Mouse (Mus musculus) heart, embryonic 14.5 days (tissue): ENCODE measurements around the gene Ccnh. TPM values are rescaled to one million over a fixed set of nuclear protein-coding genes. Genes with fewer than 3 reads are reported as not detected.
"Not testable (repeated sequence)": the region's sequence is repeated elsewhere in the genome, so short reads cannot be mapped to it uniquely, and the experiment has no call there.

Experiments
- ATAC-seq: fragments of 200-750 bp; cut with Nextera tagmentation; 2 replicates; pipeline ENCODE4 v1.8.0; 2017; ENCODE audit warnings: low read depth, moderate TSS enrichment; ENCODE audit not compliant: insufficient number of reproducible peaks, insufficient read depth, low FRiP score
- H3K27ac ChIP-seq, 2 experiments: fragments of 200-500 bp in 1 of 2; fragments of 300-500 bp in 1 of 2; sonication (generic) in 1 of 2; replicated peaks in 1 of 2; 2 replicates each; pipeline ENCODE4 v1.5.1; 2012 to 2014; ENCODE audit warnings: low read depth in 2 of 2, low read length in 2 of 2, control low read depth in 1 of 2, mild to moderate bottlenecking in 1 of 2, mixed read lengths in 1 of 2; ENCODE audit not compliant: control insufficient read depth in 1 of 2, insufficient read depth in 1 of 2
- H3K27me3 ChIP-seq: fragments of 300-500 bp; sonication (generic); 2 replicates; pipeline ENCODE4 v1.6.1; 2014; ENCODE audit warnings: mild to moderate bottlenecking, low read length, control low read depth; ENCODE audit not compliant: control insufficient read depth, insufficient read depth
- H3K36me3 ChIP-seq: fragments of 300-500 bp; sonication (generic); 2 replicates; pipeline ENCODE4 v1.6.1; 2014; ENCODE audit warnings: mild to moderate bottlenecking, control low read depth, low read length, mixed read lengths; ENCODE audit not compliant: control insufficient read depth, insufficient read depth
- H3K4me1 ChIP-seq, 2 experiments: fragments of 200-500 bp in 1 of 2; fragments of 300-500 bp in 1 of 2; sonication (generic) in 1 of 2; 2 replicates each; pipeline ENCODE4 v1.6.1; 2012 to 2014; ENCODE audit warnings: low read length in 2 of 2, control low read depth in 1 of 2, mixed read lengths in 1 of 2; ENCODE audit not compliant: control insufficient read depth in 2 of 2, insufficient read depth in 2 of 2
- H3K4me2 ChIP-seq: fragments of 300-500 bp; sonication (generic); 2 replicates; pipeline ENCODE4 v1.6.1; 2014; ENCODE audit warnings: mild to moderate bottlenecking, low read length
- H3K4me3 ChIP-seq, 2 experiments: fragments of 200-500 bp in 1 of 2; fragments of 300-500 bp in 1 of 2; sonication (generic) in 1 of 2; 2 replicates each; pipeline ENCODE4 v1.5.1; 2012 to 2014; ENCODE audit warnings: low read length in 2 of 2, mild to moderate bottlenecking in 2 of 2, control low read depth in 1 of 2, low read depth in 1 of 2, moderate library complexity in 1 of 2; ENCODE audit not compliant: control insufficient read depth in 1 of 2, insufficient read depth in 1 of 2
- H3K9ac ChIP-seq: fragments of 300-500 bp; sonication (generic); 2 replicates; pipeline ENCODE4 v1.6.1; 2014; ENCODE audit warnings: mild to moderate bottlenecking, low read length
- H3K9me3 ChIP-seq: fragments of 300-500 bp; sonication (generic); 2 replicates; pipeline ENCODE4 v1.6.1; 2016; ENCODE audit warnings: low read length, control low read depth; ENCODE audit not compliant: control insufficient read depth
- WGBS: fragments of 180-500 bp; shearing (Covaris S2); extraction: QIAGEN DNeasy Blood & Tissue Kit; methylation state at CpG from one replicate; pipeline ENCODE4 v1.1.7; 2014; 5-methylcytosine and 5-hydroxymethylcytosine counted together
- polyA plus RNA-seq: library from polyadenylated mRNA; unstranded; fragments of >200 nt; fragmentation: Nextera tagmentation; extraction: Ambion mirVana; gene quantifications from 2 replicates; pipeline ENCODE4 v1.2.1, GENCODE M21; 2014

The Ccnh gene
- polyA plus RNA-seq, result 59.6 and 70.5 TPM in 2 replicates

DNA sequence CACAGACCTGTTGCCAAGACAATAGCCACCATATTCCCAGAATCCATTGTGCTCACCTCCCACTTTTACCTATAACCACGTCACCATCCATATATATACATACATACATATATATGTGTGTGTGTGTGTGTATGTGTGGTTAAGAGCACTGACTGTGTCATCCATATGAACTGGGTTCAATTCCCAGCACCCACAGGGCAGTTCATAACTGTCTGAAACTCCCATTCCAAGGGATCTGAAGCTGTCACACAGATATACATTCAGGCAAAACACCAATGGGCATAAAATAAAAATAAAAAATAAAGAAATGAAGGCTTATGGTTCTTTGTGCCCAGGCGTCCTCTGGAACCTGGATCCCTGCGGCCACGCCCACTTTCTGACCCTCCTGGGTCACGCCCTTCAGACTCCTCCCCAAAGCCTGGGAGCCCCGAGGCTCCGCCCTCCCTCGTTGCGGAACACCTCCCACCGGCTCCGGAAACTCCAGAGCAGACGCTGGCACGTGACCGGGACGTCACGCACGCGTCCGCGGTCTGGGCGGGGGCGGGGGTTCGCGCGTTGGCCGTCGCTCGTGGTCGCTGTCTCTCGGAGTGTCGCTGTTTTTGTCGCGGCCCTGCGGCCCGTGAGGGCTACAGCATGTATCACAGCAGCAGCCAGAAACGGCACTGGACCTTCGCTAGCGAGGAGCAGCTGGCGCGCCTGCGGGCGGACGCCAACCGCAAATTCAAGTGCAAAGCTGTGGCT lies at the start of gene Ccnh:
TSS of gene Ccnh (plus strand) at position 506 of the 741 bp plus-strand sequence.
- peak; percentile 98 for ATAC-seq
- Histone ChIP-seq H3K9me3 (no peaks in the 10 kb centered on the region), H3K4me1 (peaks cover 0 to 3% of the 10 kb centered on the region in 2 experiments; a peak in 1 of 4 replicates), H3K36me3 (peaks cover 24% of the 10 kb centered on the region), H3K27me3 (no peaks in the 10 kb centered on the region), H3K4me2 (peak within 1 kb of the TSS; percentile 86), H3K4me3 (peak within 1 kb of the TSS; percentile 87 to 96), H3K27ac (peak within 1 kb of the TSS; percentile 67 to 84), H3K9ac (peak within 1 kb of the TSS; percentile 90)
- WGBS, result 1% methylated on average over 44 of the region's 44 CpGs

GRCm38 (mm10) chr13:85143361-85143760 lies 45.8 kb upstream of the Ccnh start:
- H3K36me3 ChIP-seq, ATAC-seq, H3K4me1 ChIP-seq, H3K9me3 ChIP-seq, H3K4me3 ChIP-seq, H3K27ac ChIP-seq, H3K27me3 ChIP-seq, H3K4me2 ChIP-seq, H3K9ac ChIP-seq: not testable (repeated sequence)
- WGBS, result 89% methylated on average over 16 of the region's 16 CpGs

GRCm38 (mm10) chr13:85146471-85146870 lies 42.7 kb upstream of the Ccnh start:
- H3K4me2 ChIP-seq, result no peak overlapping the region
- no peak overlapping the region for H3K4me3 ChIP-seq
- H3K9ac ChIP-seq, result no peak overlapping the region
- H3K9me3 ChIP-seq, result no peaks in the 10 kb centered on the region
- no peaks in the 10 kb centered on the region for H3K36me3 ChIP-seq
- no peak overlapping the region for H3K27ac ChIP-seq
- no peak for ATAC-seq
- no peaks in the 10 kb centered on the region for H3K27me3 ChIP-seq
- no peaks in the 10 kb centered on the region for H3K4me1 ChIP-seq

GRCm38 (mm10) chr13:85154746-85155145 lies 34.5 kb upstream of the Ccnh start:
- H3K27ac ChIP-seq, result no peak overlapping the region
- no peaks in the 10 kb centered on the region for H3K27me3 ChIP-seq
- no peaks in the 10 kb centered on the region for H3K9me3 ChIP-seq
- WGBS, result 82% methylated on average over 6 of the region's 6 CpGs
- H3K4me2 ChIP-seq, result no peak overlapping the region
- H3K9ac ChIP-seq, result no peak overlapping the region
- ATAC-seq, result no peak
- H3K4me3 ChIP-seq, result no peak overlapping the region
- H3K4me1 ChIP-seq, result no peaks in the 10 kb centered on the region
- no peaks in the 10 kb centered on the region for H3K36me3 ChIP-seq

- H3K36me3 ChIP-seq, result no peaks in the 10 kb centered on the region
- no peak overlapping the region for H3K4me3 ChIP-seq
- 65% methylated on average over 2 of the region's 2 CpGs for WGBS
- no peak for ATAC-seq
- no peaks in the 10 kb centered on the region for H3K4me1 ChIP-seq
- no peak overlapping the region for H3K27ac ChIP-seq
- H3K9ac ChIP-seq, result no peak overlapping the region
- H3K27me3 ChIP-seq, result no peaks in the 10 kb centered on the region
- no peaks in the 10 kb centered on the region for H3K9me3 ChIP-seq
- no peak overlapping the region for H3K4me2 ChIP-seq
Measured at GRCm38 (mm10) chr13:85159971-85160370, 29.2 kb upstream of the Ccnh start.

GRCm38 (mm10) chr13:85164512-85165124 lies 24.6 kb upstream of the Ccnh start:
- Histone ChIP-seq H3K4me3 (no peak overlapping the region), H3K9ac (no peak overlapping the region), H3K9me3 (no peaks in the 10 kb centered on the region), H3K4me1 (no peaks in the 10 kb centered on the region), H3K36me3 (no peaks in the 10 kb centered on the region), H3K4me2 (no peak overlapping the region), H3K27ac (no peak overlapping the region), H3K27me3 (no peaks in the 10 kb centered on the region)
- ATAC-seq, result no peak
- WGBS, result 32% methylated on average over 4 of the region's 4 CpGs

DNA sequence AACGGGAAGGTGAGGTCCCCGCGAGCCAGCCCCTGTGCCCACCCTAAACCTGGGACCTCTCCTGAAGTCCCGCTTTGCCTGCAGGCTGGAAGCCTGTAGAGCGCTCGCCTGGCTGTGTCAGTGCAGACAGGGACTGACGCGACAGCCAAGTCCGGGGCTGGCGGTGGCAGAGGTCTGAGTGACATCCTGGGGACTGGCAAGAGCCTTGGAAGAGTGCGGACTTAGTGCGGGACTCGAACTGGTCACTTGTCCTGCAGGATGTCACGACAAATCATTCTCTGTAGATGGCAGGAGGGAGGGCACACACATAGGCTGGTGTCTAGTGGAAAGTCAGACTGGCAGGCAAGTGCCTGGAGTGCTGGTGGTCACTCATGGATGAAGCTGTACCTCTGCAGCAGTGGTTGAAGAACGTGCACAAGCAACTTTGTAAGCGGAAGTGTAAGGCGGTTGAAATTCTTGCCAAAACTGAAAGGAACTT lies 475 bp downstream of the Ccnh start:
- peak; percentile 69 for ATAC-seq
- H3K9ac ChIP-seq, result peak overlapping the region; percentile 90
- H3K27ac ChIP-seq, result peak overlapping the region; percentile 67 to 84
- H3K9me3 ChIP-seq, result no peaks in the 10 kb centered on the region
- no peaks in the 10 kb centered on the region for H3K27me3 ChIP-seq
- WGBS, result 1% methylated on average over 17 of the region's 17 CpGs
- peaks cover 0 to 3% of the 10 kb centered on the region in 2 experiments; a peak in 1 of 4 replicates for H3K4me1 ChIP-seq
- peak overlapping the region; percentile 86 for H3K4me2 ChIP-seq
- peaks cover 24% of the 10 kb centered on the region for H3K36me3 ChIP-seq
- H3K4me3 ChIP-seq, result peak overlapping the region; percentile 87 to 96
